Mouse (Mus musculus): ENCODE measurements at regions not wholly inside any gene's neighbourhood (a gene's known extent, or its start where the extent isn't known, plus 50 kb on each side); places are given as distances from the start of the nearest gene placed in this dataset.

DNA sequence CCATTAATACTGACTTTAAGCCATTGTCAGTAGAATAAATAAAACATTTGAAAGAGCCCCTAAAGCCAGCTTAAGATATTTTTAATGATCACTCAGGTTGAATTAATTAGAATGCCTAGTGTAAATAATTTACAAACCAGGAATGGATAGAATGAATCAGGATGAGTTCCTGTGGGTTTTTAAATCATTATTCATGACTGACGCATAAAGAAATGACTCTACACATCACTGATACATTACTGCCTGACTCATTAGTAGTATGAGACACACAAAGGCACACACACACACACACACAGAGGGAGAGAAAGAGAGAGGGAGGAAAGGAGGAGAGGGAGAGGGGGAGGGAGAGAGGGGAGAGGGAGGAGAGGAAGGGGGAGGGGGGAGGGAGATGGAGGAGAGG lies 612.0 kb downstream of the Ipmk start:
- DNase-seq = no peak

DNA sequence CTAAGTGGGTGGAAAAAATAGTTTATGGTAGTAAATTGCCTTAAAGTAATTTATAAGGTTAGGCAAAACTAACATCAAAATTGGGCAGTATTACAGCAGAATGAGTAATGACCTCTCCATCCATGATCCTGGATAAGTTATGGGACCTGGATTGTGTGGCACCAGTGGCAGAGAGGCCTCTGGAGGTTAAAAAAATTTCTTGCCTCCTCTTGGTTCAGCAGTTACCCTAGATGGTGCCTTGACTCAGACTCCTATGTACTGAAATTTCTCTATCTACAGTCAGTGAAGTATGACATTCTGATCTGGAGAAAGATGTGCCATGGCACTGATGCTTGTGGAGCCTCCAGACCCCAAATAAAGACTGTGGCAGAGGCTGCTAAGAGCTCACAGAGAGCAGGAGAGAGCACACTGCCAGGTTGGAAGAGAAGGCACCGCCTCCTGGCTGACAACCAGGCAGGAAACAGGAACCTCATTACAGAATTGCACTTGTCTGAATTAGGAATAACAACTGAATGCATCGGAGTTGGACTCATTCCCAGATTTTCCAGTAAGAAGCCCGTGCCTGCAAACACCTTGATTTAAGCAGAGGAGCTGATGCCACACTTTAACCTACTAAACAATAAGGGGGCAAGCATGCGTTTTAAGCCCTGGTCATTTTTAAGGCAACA lies 613.0 kb downstream of the Ipmk start:
- no peak for DNase-seq

DNA sequence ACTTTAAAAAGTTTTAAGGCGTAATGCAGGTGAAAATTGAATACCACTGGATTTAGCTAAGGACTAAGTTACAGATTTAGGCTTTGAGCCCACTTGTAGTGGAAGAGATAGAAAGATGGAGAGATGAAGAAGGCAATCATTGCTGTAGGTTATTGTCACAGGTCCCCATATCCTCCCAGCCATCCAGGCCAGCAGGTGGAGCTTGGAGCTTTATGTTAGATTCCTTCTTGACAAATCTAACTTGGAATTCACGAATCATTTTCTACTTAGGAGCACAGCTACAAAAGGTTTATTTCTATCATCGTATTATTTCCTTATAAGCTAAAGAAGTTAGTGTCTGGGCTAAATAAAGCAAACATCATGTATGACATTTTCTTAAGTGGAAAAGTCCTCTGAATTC lies 630.5 kb downstream of the Ipmk start:
- peak; percentile 9 for DNase-seq

DNA sequence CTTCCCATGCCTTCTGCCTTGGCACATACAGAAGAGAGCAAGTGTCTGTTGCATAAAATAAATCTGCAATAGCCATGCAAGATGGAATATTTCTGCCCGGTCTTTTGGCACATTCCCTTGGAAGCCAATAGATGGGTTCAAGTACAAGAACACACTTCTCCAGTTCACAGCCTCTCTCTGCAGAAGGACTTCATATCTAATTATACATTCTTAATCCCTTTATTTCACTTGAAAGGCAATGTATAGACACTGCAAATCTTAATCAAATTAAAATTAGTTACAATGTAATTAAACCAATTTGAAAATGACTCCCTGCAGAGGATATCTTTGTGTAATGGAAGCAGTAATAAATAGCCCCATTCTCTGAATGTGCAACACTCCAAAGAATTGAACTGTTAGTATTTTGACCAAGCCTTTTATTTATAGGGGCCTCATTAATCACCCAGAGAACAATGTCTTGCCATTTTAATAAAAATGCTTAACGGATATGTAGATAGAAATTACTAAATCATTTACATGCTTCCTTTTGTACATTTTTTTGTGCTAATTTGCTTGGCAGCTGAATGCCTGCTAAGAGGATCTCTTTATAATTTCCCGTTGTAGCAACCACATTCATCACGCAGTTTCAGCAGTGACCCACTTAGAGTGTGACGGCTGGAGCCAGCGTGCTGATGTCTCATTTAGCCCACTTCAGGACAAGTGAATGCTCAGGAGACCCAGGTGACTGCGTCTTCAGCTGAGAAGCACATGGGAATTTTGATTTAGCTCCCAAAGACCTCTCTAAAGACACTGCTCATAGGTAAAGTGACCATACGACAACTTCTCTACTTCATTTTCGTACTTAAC lies 651.5 kb upstream of the Zwint start:
- no peak for DNase-seq
